Mouse (Mus musculus) adrenal gland (tissue): ENCODE results near the gene Tssk3.

Experiments
- intact Hi-C: fragments of 180-260 bp; cut with DNase I; formaldehyde crosslinking; loops from one replicate; pipeline ENCODE4 v1.15.1; 2025
- long read RNA-seq, 2 experiments: library from polyadenylated mRNA; unstranded; transcript quantifications; one replicate each; pipeline ENCODE4 v2.0.0; 2020; ENCODE audit warnings: borderline replicate concordance in 1 of 2; ENCODE audit not compliant: insufficient replicate concordance in 1 of 2

The Tssk3 gene
- long read RNA-seq, experiment 1 = 0 reads
- long read RNA-seq, experiment 2 = 0 reads

- intact Hi-C loops = no loop called here
Measured at GRCm38 (mm10) chr4:129490972-129491880, at the start of gene Tssk3, which contains the start of gene Fam229a. Gene Tssk3, minus strand, starts transcription at chr4:129491022. Gene Fam229a, plus strand, starts transcription at chr4:129491190.

GRCm38 (mm10) chr4:129540012-129540411 lies 49.2 kb upstream of the Tssk3 start:
- intact Hi-C loops = loop anchor here (5.0 to 10.0 kb wide), 2 partner anchors 43 to 65 kb away; partner anchors contain the start of genes Eif3i and Tmem234

GRCm38 (mm10) chr4:129528901-129529300 lies 38.1 kb upstream of the Tssk3 start:
- intact Hi-C loops = loop anchor here (5.0 kb wide), 1 partner anchor 52 kb away; no protein-coding TSS in a partner anchor

- intact Hi-C loops = loop anchor here (5.0 kb wide), 1 partner anchor 49 kb away; no protein-coding TSS in a partner anchor
Measured at GRCm38 (mm10) chr4:129525889-129526288, 35.1 kb upstream of the Tssk3 start.

GRCm38 (mm10) chr4:129525338-129525737 lies 34.5 kb upstream of the Tssk3 start:
- intact Hi-C loops = loop anchor here (5.0 kb wide), 1 partner anchor 48 kb away; no protein-coding TSS in a partner anchor

GRCm38 (mm10) chr4:129518519-129518918 lies 27.7 kb upstream of the Tssk3 start:
- intact Hi-C loops = no loop called here

- intact Hi-C loops = no loop called here
Measured at GRCm38 (mm10) chr4:129516925-129517324, 26.1 kb upstream of the Tssk3 start.

GRCm38 (mm10) chr4:129514300-129514898 lies 23.6 kb upstream of the Tssk3 start:
- intact Hi-C loops = no loop called here

GRCm38 (mm10) chr4:129513891-129514290 lies 23.1 kb upstream of the Tssk3 start:
- intact Hi-C loops = no loop called here

GRCm38 (mm10) chr4:129513086-129513767 lies 22.4 kb upstream of the Tssk3 start, which contains the start of gene Marcksl1:
Gene Marcksl1, plus strand, starts transcription at chr4:129513581.
- intact Hi-C loops = no loop called here

- intact Hi-C loops = no loop called here
Measured at GRCm38 (mm10) chr4:129511413-129512096, 20.7 kb upstream of the Tssk3 start.

- intact Hi-C loops = no loop called here
Measured at GRCm38 (mm10) chr4:129510723-129511412, 20.0 kb upstream of the Tssk3 start.

- intact Hi-C loops = no loop called here
Measured at GRCm38 (mm10) chr4:129509650-129510049, 18.8 kb upstream of the Tssk3 start.

GRCm38 (mm10) chr4:129508834-129509600 lies 18.2 kb upstream of the Tssk3 start:
- intact Hi-C loops = no loop called here

GRCm38 (mm10) chr4:129508237-129508515 lies 17.4 kb upstream of the Tssk3 start:
- intact Hi-C loops = no loop called here

GRCm38 (mm10) chr4:129507434-129508236 lies 16.8 kb upstream of the Tssk3 start:
- intact Hi-C loops = no loop called here

GRCm38 (mm10) chr4:129505511-129505910 lies 14.7 kb upstream of the Tssk3 start:
- intact Hi-C loops = no loop called here

GRCm38 (mm10) chr4:129502901-129503444 lies 12.2 kb upstream of the Tssk3 start:
- intact Hi-C loops = no loop called here
